Mouse (Mus musculus) kidney, adult 8-10 months (tissue): ENCODE data around the gene Plxnb1.
A peak's percentile ranks its signal among the peaks of the same experiment; 100 is the strongest.
"Not testable (repeated sequence)": the region's sequence is repeated elsewhere in the genome, so short reads cannot be mapped to it uniquely, and the experiment has no call there.

Source experiments
- DNase-seq, 2 experiments: peaks; one replicate each; pipeline ENCODE4 v3.0.0; 2022

Plxnb1 gene

DNA sequence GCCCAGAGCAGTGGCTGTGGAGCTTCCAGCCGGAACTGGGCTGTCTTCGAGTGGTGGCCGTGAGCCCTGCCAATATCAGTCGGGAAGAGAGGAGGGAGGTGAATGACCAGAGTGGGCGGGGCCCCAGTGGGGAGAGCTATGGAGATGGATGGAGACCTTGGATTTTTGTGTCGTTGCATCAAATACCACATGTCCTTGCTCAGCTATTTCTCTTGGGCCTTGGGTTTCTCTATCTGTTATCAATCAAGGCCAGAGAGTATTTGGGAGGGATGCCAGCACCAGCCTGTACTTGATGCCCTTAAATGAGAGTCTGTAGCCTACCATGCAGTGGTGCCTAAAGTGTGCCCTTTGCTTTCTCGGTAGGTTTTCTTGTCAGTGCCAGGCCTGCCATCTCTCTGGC lies 8.1 kb downstream of the Plxnb1 start:
- DNase-seq: no peak

DNA sequence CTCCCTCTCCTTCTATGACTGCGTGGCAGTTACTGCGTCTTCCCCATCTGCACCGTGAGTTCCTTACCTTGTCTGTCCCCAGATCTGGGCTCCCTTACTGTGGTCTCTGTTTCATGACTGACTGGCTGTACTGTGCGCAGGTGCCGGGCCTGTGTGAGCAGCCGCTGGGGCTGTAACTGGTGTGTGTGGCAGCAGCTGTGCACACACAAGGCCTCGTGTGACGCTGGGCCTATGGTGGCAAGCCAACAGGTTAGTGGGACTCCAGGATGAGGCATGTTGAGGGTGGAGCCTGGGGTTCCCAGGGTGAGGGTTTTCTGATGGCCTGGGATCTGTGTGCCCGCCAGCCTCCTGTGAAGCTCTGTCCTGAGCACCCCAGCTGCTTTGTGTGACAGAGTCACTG lies 8.9 kb downstream of the Plxnb1 start:
- DNase-seq: no peak

DNA sequence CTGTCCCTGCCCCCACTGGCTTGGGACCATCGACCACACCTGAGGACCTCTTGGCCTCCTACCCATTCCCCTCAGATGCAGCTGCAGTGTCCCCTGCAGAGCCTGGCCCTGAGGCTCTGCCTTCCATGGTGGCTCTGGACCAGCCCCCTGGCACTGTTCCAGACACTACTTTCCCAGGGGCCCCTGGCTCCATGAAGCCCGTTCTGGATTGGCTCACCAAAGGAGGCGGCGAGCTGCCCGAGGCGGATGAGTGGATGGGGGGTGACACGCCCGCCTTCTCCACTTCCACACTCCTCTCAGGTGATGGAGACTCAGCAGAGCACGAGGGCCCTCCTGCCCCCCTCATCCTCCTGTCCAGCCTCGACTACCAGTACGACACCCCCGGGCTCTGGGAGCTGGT lies 9.8 kb downstream of the Plxnb1 start:
- no peak for DNase-seq

DNA sequence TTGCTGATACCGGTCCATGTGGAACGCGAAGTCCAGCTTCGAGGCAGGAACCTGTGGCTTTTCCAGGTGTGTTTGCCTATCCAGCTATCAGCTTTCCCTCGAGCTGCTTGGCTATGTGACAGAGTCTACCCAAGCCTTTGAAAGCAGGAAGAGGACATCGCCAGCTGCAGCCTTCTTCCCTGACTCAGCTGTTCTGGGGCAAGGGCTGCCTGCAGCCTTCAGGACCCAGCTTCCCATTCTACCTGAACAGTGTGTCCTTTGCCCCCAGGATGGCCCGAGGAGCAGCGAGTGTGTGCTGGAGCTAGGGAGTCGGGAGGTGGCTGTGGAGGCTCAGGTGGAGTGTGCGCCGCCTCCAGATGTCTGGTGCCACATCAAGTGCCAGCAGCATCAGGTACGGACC lies 10.5 kb downstream of the Plxnb1 start:
- DNase-seq: no peak

DNA sequence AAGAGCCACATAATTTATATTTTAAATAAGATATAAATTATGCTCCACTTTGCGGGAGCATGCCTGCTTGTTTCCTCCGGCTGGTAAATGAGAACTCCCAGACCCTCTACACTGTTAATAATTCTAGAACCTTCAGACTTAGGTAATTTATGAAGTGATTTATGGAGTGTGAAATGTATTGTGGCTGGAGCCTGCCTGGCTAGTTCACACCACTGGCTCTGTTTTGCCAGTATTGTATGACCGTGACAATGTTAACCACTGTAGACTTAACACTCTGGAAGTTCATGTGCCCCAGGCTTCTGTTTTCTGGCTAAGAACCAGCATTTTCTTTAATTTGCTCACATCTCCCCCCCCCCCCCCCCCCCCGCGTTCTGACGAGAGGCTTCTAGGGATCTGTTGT lies 12.2 kb downstream of the Plxnb1 start:
- no peak for DNase-seq

DNA sequence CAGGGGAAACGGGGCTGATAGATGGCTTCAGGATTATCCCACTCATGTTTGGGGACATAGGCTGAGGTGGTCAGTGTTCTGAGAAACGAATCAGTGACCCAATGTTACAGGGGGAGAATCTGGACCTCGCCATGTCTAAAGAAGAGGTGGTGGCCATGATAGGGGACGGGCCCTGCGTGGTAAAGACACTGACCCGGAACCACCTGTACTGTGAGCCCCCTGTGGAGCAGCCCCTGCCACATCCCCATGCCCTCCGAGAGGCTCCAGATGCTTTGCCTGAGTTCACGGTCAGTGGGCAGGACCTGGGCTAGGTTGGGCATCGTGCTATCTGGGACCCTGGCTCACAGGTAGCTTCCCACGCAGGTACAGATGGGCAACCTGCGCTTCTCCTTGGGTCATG lies 15.1 kb downstream of the Plxnb1 start:
- no peak for DNase-seq

DNA sequence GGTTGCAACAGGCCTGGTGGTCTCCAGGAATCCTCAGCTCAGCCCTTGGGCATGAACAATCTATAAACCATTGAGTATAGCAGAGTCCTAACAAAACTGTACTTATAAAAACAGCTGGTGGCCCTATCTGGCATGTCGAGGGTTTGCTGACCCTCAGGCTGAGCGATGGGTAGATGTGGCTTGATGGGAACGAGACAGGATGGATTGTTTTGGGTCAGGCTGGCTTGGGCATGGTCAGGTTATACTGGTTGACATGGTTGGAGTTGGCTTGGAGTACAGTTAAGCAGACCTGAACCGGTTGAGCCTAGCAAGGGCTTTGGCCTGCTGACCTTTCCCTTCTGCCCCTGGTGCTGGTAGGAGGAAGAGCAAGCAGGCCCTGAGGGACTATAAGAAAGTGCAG lies 15.9 kb downstream of the Plxnb1 start:
- DNase-seq: no peak

DNA sequence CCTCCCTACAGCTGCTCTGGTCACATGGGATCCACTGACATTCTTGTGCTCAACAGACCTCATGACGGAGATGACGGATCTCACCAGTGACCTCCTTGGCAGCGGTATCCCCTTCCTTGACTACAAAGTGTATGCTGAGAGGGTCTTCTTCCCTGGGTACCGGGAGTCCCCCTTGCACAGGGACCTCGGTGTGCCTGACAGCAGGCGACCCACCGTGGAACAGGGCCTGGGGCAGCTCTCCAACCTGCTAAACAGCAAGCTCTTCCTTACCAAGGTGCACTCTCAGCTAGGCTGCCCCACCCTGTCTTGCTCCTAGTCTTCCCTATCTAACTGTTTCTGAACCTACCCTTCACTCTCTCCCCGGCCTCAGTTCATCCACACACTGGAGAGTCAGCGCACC lies 16.4 kb downstream of the Plxnb1 start:
- DNase-seq: no peak

DNA sequence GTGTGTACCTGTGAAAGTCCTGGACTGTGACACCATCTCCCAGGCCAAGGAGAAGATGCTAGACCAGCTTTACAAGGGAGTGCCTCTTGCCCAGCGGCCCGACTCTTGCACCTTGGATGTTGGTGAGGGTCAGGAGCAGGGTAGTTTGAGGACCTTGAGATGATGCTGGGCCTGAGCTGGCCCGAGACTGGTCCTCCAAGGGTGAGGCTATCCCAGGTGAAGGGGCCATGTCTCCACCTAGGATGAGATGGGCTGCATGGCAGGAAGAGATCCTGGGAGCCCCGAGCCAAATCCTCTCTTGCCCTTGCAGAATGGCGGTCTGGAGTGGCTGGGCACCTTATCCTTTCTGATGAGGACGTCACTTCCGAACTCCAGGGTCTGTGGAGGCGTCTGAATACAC lies 18.1 kb downstream of the Plxnb1 start:
- no peak for DNase-seq

DNA sequence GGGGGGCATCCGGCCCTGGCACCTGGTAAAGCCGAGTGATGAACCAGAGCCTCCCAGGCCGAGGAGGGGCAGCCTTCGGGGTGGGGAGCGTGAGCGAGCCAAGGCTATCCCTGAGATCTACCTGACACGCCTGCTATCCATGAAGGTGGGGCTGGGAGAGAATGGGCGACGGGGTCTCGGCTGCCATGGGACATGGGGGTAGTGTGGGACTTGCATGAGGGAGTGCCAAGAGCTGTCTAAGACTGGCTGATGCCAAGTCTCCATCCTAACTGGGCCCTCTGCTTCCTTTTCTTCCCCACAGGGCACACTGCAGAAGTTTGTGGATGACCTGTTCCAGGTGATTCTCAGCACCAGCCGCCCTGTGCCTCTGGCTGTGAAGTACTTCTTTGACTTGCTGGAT lies 19.1 kb downstream of the Plxnb1 start:
- no peak for DNase-seq

DNA sequence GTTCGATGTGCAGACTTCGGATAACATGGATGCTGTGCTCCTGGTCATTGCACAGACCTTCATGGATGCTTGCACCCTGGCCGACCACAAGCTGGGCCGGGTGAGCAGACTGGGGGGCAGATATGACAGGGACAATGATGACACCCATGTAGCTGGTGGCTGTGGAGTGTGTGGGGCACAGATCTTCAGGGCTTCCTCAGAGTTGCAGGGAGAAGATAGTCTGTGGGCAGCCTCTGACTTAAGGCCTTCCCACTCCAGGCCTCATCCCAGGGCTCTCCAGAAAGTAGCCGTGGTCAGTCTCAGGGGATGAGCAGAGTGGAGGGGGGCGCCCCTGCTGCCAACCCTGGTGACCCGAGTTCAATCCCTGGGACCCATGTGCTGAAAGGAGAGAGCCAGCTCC lies 19.7 kb downstream of the Plxnb1 start:
- no peak for DNase-seq

DNA sequence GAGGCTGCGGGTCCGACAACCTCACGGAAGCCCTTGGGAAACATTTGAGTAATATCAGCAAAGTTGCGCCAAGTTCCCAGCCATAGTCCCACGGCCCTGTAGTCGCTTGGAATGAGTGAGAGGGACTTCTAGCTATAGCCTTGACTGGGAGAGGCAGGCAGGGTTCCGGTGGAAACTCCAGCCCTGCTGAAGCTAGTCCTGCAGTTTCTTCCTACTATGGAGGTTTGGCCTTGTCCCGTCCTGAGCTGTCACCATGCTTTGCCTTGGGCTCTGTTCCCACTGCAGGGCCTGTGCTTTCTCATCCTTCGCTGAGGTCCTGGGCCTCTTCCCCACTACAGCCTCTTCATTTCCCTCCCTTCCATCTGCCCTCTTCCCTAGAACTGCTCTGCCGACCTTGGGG lies 21.0 kb downstream of the Plxnb1 start:
- DNase-seq: peak in 1 of 2 experiments; percentile 0

DNA sequence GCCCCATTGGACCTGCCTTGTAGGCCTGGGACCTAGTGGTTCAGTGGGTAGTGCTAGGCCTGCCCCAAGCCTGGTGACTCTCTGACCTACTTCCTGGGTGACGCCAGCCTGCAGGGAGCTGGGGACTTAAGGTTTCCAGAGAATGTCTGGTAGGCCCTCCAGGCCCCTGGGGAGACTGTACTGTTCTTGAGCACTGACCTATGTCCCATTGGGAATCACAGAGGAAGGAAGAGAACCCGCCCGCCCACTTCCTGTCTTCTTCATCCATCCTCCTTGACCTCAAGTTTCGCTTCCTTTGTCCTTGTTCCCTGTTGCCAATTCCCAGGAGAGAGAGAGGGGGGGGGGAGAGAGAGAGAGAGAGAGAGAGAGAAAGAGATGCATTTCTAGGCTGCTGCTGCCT lies 22.9 kb downstream of the Plxnb1 start:
- DNase-seq: no peak

DNA sequence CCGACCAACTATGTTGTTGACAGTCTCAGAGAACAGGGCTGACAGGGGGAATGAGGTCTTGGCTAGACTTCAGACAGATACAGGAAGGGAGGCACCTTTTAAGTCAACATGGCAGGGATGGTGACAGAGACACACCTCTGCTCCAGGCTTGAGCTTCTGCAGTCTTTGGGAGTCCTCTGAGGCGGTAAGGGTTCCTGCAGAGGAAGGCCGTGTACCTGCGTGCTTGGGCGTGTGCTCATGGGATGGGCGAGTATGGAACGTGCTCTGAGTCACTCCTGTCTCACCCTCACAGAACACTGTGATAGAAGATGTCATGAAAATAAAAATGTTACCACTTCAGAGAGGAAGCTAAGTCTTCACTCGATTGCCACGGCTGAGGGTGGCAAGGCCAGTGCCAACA lies 24.4 kb downstream of the Plxnb1 start:
- DNase-seq: no peak

DNA sequence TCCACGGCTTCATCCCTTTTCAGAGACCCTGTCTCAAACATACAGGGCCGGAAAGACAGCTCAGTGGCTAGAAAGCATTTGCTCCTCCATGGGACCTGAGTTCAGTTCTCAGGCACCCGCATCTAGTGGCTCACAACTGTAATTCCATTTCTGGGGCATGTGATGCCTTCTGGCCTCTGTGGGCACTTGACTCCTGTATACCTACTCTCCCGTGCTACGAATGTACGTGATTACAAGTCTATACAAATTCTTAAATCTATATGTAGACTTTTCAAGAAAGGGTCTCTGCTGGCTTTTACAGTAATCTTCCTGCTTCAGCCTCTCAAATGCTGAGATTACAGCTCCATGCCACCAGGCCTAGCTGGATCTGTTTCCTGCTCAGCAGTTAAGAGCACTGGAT lies 25.8 kb downstream of the Plxnb1 start:
- no peak for DNase-seq

DNA sequence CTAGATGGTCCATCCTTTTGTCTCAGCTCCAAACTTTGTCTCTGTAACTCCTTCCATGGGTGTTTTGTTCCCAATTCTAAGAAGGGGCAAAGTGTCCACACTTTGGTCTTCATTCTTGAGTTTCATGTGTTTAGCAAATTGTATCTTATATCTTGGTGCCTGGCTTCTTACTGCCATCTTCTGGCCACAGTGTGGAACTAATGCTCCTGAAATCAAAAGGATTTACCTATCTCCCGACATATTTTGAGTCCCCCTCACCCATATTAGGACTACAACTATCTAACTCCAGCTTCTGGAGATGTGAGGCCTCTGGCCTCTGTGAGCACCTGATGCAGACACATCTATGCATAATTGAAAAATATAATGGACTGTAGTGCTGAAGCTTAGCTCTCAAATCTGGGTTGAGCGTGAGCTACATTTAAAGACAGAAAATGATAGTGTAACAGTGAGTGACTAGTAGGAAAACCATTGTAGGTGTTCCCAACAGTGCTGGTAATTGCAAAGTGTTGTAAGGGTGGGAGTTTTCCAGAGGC lies 27.4 kb downstream of the Plxnb1 start:
- DNase-seq: no peak

DNA sequence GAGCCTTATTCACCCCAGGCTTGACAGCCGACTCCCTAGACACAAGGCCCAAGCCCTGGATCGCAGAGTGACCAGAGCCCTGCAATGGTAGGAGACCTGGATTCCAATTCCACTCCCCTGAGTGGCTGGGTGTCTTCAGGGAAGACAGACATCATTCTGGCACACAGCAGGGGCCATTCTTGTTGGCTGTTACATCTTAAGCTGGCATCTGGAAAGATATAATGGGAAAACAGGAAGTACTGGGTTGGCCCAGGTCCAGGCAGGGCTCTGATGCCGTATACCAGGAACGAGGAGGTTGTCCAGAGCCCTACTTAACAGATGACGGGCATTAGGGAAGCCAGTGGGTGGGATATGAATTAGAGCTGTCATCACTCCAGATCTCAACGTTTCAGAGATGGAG lies 28.1 kb downstream of the Plxnb1 start:
- DNase-seq: no peak

DNA sequence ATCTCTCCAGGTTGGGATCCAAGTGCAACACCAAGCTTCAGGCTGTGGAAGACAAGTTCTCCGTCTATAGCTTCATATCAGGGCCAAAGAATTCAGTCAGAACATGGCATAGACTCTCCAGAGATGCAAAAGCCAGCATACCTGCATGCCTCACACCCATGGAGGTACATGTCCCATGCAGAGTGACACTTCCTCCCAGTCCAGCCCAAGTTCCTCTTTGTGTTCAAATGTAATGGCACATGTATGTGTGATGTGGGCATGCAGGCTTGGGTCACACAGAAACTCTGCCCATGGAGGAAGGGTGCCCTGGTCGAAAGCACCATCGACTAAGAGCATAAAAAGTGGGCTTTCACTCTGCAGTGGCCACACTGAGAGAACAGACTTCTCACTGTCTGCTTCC lies 29.0 kb downstream of the Plxnb1 start:
- no peak for DNase-seq

DNA sequence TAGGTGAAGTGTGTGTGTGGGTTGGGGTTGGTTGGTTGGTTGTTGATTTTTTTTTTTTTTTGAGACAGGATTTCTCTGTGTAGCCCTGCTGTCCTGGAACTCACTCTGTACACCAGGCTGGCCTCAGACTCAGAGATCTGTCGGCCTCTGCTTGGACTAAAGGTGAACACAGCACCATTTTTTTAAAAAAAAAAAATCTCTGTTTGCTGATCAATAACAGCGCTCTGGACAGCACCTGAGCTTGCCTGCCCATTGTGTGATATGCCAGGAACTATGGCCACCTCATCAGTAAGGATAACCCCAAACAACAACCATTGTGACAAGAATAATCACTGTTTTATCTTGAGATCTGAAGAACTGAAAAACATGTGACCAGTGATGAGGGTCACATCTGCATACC lies 29.9 kb downstream of the Plxnb1 start:
- no peak for DNase-seq

DNA sequence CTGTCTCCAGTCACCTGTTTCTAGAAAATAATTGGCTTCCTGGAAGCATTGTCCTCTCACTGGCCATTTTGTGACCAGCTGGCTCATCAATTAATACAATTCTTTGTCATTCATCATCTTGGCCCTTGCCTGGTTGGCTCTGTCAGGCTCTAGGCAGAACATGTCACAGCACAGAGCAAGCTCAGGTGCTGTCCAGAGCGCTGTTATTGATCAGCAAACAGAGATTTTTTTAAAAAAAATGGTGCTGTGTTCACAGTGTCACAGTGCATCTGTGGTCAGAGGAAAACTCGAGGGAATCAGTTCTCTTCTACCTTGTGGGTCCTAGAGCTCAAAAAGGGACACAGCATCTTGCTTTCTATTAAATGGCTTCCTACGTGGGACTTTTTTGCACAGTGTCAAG lies 30.3 kb downstream of the Plxnb1 start:
- no peak for DNase-seq

DNA sequence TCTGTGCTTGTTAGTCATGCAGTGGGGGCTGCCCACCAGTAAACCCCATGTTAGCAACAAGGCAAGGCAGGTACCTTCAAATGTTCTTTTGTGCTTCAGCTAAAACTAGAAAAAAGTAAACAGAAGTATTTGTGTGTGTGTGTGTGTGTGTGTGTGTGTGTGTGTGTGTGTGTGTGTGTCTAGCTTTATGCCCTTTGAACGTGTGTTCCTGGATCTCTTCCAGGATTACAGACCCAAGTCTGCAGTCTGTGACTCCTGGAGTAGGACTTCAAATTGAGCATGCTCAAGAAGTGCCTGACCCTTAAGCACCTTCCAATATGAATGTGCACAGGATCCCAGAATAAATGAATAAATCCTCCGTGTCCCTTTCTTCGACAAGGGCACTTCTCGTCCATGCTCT lies 31.9 kb downstream of the Plxnb1 start:
- DNase-seq: no peak

DNA sequence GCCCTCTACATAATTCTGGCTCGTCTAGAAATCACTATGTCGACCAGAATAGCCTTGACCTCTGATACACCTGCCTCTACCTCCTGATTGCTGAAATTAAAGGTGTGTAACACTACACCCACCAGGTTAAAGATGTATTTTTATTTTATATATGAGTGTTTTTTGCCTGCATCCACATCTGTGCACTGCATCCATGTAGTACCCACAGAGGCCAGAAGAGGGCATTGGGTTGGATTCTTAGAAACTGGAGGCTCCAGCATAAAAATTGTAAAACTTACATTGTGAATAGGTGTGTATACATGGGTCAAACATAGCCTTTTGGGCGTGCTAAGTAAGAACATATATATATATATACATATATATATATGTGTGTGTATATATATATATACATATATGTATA lies 33.0 kb downstream of the Plxnb1 start:
- DNase-seq: peak in 1 of 2 experiments; percentile 34

DNA sequence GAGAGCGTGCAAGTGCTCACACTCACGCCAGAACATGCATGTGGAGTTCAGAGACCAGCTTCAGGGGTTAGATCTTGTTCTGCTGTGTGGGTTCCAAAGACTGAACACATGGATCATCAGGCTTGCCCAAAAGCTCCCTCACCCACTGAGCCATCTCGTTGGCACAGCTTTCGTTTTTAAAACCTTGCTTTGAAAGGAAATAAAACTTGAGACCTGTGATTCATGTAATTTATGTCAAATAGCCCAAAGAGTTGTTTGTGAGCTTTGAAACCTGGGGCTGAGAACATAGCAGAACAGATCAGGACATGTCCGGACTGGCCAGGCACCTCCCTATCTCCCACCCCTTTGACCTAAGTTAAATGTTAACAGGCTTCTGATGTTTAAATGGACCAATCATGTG lies 34.9 kb downstream of the Plxnb1 start:
- DNase-seq: no peak

DNA sequence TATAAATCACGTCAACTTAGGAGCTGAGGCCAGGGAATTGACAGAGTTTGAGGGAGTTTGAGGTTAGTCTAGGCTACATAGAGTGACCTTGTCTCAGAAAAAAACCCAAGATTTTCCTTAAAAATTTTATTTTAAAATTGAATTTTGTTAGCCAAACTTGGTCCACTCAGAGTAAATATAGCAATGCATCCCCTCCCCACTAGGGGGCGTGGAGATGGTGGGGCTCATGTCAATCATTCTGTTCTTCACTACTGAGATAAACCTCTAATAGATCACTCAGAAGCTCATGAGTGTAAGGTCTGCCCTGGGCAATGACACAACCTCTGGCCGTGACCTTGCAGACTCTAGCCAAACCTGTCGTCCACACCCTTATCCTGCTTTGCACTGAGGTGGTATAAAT lies 45.2 kb downstream of the Plxnb1 start:
- DNase-seq: not testable (repeated sequence)

DNA sequence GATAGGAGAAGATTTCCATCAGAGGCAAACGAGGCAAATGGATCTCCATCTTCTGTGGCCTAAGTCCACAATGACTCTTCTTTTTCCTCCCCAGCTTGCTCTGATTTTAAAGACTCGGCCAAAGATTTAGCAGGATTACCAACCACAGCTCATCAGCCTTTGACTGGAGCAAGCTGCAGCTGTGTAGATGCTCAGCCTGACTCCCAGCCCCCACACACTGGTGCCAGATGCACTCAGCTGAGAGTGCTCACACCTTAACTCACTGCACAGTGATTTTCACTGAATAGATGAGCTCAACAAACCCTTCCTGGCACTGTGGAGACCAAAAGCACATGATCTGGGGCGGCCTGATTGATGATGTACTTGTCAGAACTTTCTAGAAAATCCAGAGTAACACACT lies 66.8 kb downstream of the Plxnb1 start, which contains the start of gene Fbxw21:
TSS of gene Fbxw21 (minus strand) at position 101 of the 400 bp plus-strand sequence.
- DNase-seq: no peak

DNA sequence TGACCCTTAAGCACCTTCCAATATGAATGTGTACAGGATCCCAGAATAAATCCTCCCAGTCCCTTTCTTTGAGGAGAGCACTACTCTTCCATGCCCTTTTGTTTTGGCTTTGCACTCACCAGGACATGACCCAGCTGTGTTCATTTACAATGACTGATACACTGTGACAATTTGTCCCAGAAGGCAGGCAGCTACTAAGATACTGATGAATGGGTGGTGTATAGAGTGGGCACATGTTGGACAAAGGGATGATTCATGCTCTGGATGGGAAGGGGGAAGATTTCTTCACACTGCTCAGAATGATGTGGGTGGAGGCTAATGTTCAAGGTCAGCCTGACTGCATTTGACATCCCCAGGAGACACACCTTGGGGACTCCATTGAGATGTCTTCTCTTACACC lies 72.1 kb downstream of the Plxnb1 start:
- no peak for DNase-seq
